Mouse (Mus musculus) neural tube, embryonic 11.5 days (tissue): ENCODE measurements around the gene Ints11. TPM values are rescaled to one million over a fixed set of nuclear protein-coding genes. Genes with fewer than 3 reads are reported as not detected.

Source experiments
- ATAC-seq: fragments of 200-750 bp; cut with Nextera tagmentation; 2 replicates; pipeline ENCODE4 v1.8.0; 2017; ENCODE audit warnings: moderate number of reproducible peaks, mild to moderate bottlenecking, moderate TSS enrichment, moderate library complexity; ENCODE audit not compliant: insufficient read depth, low FRiP score, low TSS enrichment
- DNase-seq: peaks from one replicate; pipeline ENCODE4 v3.0.0-alpha.2; 2015; ENCODE audit warnings: low spot score
- H3K27ac ChIP-seq: fragments of 300-500 bp; sonication (generic); 2 replicates; pipeline ENCODE4 v1.5.1; 2014; ENCODE audit warnings: low read depth, mild to moderate bottlenecking, low read length
- H3K27me3 ChIP-seq: fragments of 300-500 bp; sonication (generic); 2 replicates; pipeline ENCODE4 v1.6.1; 2014; ENCODE audit warnings: mild to moderate bottlenecking, low read length, mixed read lengths; ENCODE audit not compliant: control insufficient read depth, insufficient read depth
- H3K36me3 ChIP-seq: fragments of 300-500 bp; sonication (generic); 2 replicates; pipeline ENCODE4 v1.6.1; 2014; ENCODE audit warnings: mild to moderate bottlenecking, low read length, moderate library complexity, mixed read lengths; ENCODE audit not compliant: control insufficient read depth, insufficient read depth
- H3K4me1 ChIP-seq: fragments of 300-500 bp; sonication (generic); 2 replicates; pipeline ENCODE4 v1.6.1; 2014; ENCODE audit warnings: low read length, mixed read lengths; ENCODE audit not compliant: control insufficient read depth, insufficient read depth
- H3K4me2 ChIP-seq: fragments of 300-500 bp; sonication (generic); 2 replicates; pipeline ENCODE4 v1.6.1; 2014; ENCODE audit warnings: low read depth, mild to moderate bottlenecking, moderate library complexity
- H3K4me3 ChIP-seq: fragments of 300-500 bp; sonication (generic); 2 replicates; pipeline ENCODE4 v1.5.1; 2014; ENCODE audit warnings: low read depth, low read length
- H3K9ac ChIP-seq: fragments of 300-500 bp; sonication (generic); 2 replicates; pipeline ENCODE4 v1.6.1; 2014; ENCODE audit warnings: mild to moderate bottlenecking, low read length
- H3K9me3 ChIP-seq: fragments of 300-500 bp; sonication (generic); 2 replicates; pipeline ENCODE4 v1.6.1; 2016; ENCODE audit warnings: low read length; ENCODE audit not compliant: control insufficient read depth
- WGBS: fragments of 180-500 bp; shearing (Covaris S2); extraction: QIAGEN DNeasy Blood & Tissue Kit; methylation state at CpG from one replicate; pipeline ENCODE4 v1.1.7; 2014; 5-methylcytosine and 5-hydroxymethylcytosine counted together
- polyA plus RNA-seq: library from polyadenylated mRNA; unstranded; fragments of >200 nt; fragmentation: Nextera tagmentation; extraction: Ambion mirVana; gene quantifications from 2 replicates; pipeline ENCODE4 v1.2.1, GENCODE M21; 2014

The Ints11 gene
- polyA plus RNA-seq, 1 experiment from 2014 or later, result 95.0 TPM

- H3K4me2 ChIP-seq, result no peak overlapping the region
- no peaks in the 10 kb centered on the region for H3K9me3 ChIP-seq
- peaks cover 5% of the 10 kb centered on the region for H3K4me1 ChIP-seq
- no peak for DNase-seq
- H3K4me3 ChIP-seq, result no peak overlapping the region
- no peak for ATAC-seq
- H3K27me3 ChIP-seq, result no peaks in the 10 kb centered on the region
- 92% methylated on average over 7 of the region's 7 CpGs for WGBS
- no peak overlapping the region for H3K9ac ChIP-seq
- H3K27ac ChIP-seq, result no peak overlapping the region
- peaks cover 14% of the 10 kb centered on the region for H3K36me3 ChIP-seq
These were observed 2.1 kb downstream of the Ints11 start for GRCm38 (mm10) chr4:155871404-155871803.

- Histone ChIP-seq H3K36me3 (peaks cover 12% of the 10 kb centered on the region), H3K9me3 (no peaks in the 10 kb centered on the region), H3K9ac (no peak overlapping the region), H3K4me1 (no peaks in the 10 kb centered on the region), H3K4me3 (no peak overlapping the region), H3K27ac (no peak overlapping the region), H3K4me2 (no peak overlapping the region), H3K27me3 (no peaks in the 10 kb centered on the region)
- 87% methylated on average over 3 of the region's 3 CpGs for WGBS
- DNase-seq (no peak), ATAC-seq (no peak)
These were observed 14.2 kb downstream of the Ints11 start for GRCm38 (mm10) chr4:155883587-155883986.

DNA sequence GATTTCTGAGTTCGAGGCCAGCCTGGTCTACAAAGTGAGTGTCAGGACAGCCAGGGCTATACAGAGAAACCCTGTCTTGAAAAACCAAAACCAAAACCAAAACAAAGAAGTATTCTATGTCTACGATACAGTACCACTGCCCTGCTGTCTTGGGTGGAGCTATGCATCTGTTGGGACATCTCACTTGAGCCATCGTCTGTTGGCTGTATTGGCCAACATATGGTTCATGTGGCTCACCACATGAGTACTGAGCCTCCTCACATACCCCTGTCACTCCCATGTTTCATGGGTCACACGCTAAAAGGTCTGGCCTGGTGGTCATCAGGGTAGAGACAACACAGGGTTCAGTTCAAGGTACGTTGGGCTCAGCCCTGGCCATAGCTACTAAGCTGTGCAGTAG lies 17.0 kb downstream of the Ints11 start:
- Histone ChIP-seq H3K4me3 (no peak overlapping the region), H3K27ac (no peak overlapping the region), H3K27me3 (no peaks in the 10 kb centered on the region), H3K4me1 (peaks cover 8% of the 10 kb centered on the region; the same call in 1 of the 2 replicates), H3K4me2 (no peak overlapping the region), H3K9me3 (no peaks in the 10 kb centered on the region), H3K9ac (no peak overlapping the region), H3K36me3 (peaks cover 13% of the 10 kb centered on the region)
- ATAC-seq (no peak), DNase-seq (no peak)
- WGBS, result 91% methylated on average over 5 of the region's 5 CpGs

- Histone ChIP-seq H3K4me2 (no peak overlapping the region), H3K36me3 (peaks cover 13% of the 10 kb centered on the region), H3K27ac (no peak overlapping the region), H3K4me3 (no peak overlapping the region), H3K9me3 (no peaks in the 10 kb centered on the region), H3K4me1 (peaks cover 8% of the 10 kb centered on the region), H3K9ac (no peak overlapping the region), H3K27me3 (no peaks in the 10 kb centered on the region)
- WGBS, result 88% methylated on average over 10 of the region's 10 CpGs
- ATAC-seq, result no peak
- DNase-seq, result no peak
These were observed 18.3 kb downstream of the Ints11 start for GRCm38 (mm10) chr4:155887674-155888073.

- no peak overlapping the region for H3K4me3 ChIP-seq
- H3K27ac ChIP-seq, result no peak overlapping the region
- H3K4me2 ChIP-seq, result no peak overlapping the region
- no peaks in the 10 kb centered on the region for H3K27me3 ChIP-seq
- peaks cover 10% of the 10 kb centered on the region for H3K4me1 ChIP-seq
- H3K36me3 ChIP-seq, result peaks cover 13% of the 10 kb centered on the region
- H3K9ac ChIP-seq, result no peak overlapping the region
- H3K9me3 ChIP-seq, result no peaks in the 10 kb centered on the region
- DNase-seq (no peak), ATAC-seq (no peak)
- 93% methylated on average over 9 of the region's 9 CpGs for WGBS
These were observed 18.8 kb downstream of the Ints11 start for GRCm38 (mm10) chr4:155888181-155888580.

GRCm38 (mm10) chr4:155889316-155889715 lies 20.0 kb downstream of the Ints11 start:
- DNase-seq (no peak), ATAC-seq (no peak)
- no peaks in the 10 kb centered on the region for H3K9me3 ChIP-seq
- H3K9ac ChIP-seq, result no peak overlapping the region
- H3K36me3 ChIP-seq, result peaks cover 13% of the 10 kb centered on the region
- 87% methylated on average over 5 of the region's 5 CpGs for WGBS
- H3K4me3 ChIP-seq, result no peak overlapping the region
- H3K4me1 ChIP-seq, result peaks cover 19% of the 10 kb centered on the region
- no peak overlapping the region for H3K4me2 ChIP-seq
- no peak overlapping the region for H3K27ac ChIP-seq
- H3K27me3 ChIP-seq, result no peaks in the 10 kb centered on the region

- under 1% methylated on average over 34 of the region's 34 CpGs for WGBS
- Histone ChIP-seq H3K27ac (no peak overlapping the region; the same call in 1 of the 2 replicates), H3K27me3 (no peaks in the 10 kb centered on the region), H3K4me3 (peak overlapping the region; percentile 90), H3K4me1 (peaks cover 27% of the 10 kb centered on the region), H3K36me3 (peaks cover 13% of the 10 kb centered on the region), H3K9me3 (no peaks in the 10 kb centered on the region), H3K4me2 (peak overlapping the region; percentile 98), H3K9ac (peak overlapping the region; percentile 88)
- DNase-seq (no peak), ATAC-seq (no peak)
These were observed 21.7 kb downstream of the Ints11 start for GRCm38 (mm10) chr4:155891011-155891471.

GRCm38 (mm10) chr4:155891551-155892001 lies 22.2 kb downstream of the Ints11 start, which contains the start of the genes Pusl1 and Acap3:
Pusl1 (minus strand) TSS chr4:155891781.
Acap3 (plus strand) TSS chr4:155891822.
- DNase-seq (peak; percentile 97), ATAC-seq (peak; percentile 89)
- 0% methylated on average over 52 of the region's 52 CpGs for WGBS
- Histone ChIP-seq H3K27me3 (no peaks in the 10 kb centered on the region), H3K4me3 (peak within 1 kb of the TSS; percentile 90), H3K36me3 (peaks cover 13% of the 10 kb centered on the region), H3K4me2 (peak within 1 kb of the TSS; percentile 98), H3K4me1 (peaks cover 27% of the 10 kb centered on the region), H3K27ac (peak within 1 kb of the TSS; percentile 96), H3K9ac (peak within 1 kb of the TSS; percentile 88), H3K9me3 (no peaks in the 10 kb centered on the region)

DNA sequence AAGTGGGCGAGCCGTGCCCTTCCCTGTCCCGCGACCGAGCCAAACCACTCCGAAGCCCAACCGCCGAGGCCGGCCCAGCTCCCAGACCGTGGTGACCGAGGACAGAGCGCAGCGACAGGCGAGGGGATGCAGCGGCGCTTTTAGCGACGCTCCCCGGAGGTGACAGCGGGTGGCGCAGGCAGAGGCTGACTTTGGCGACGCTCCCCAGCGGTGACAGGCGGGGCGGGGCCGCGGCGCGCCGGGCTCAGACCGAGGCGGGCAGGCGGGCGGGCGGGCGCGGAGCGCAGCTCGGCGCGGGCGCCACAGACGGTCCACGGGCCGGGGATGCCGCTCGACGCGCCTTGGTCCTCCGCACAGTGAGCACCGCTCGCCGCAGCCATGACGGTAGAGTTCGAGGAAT lies 22.7 kb downstream of the Ints11 start:
- Histone ChIP-seq H3K36me3 (peaks cover 12% of the 10 kb centered on the region), H3K4me1 (peaks cover 27% of the 10 kb centered on the region)

More for the DNA sequence above, 22.7 kb downstream of the Ints11 start:
- Histone ChIP-seq H3K4me2 (peak overlapping the region; percentile 98), H3K9ac (peak overlapping the region; percentile 88), H3K9me3 (no peaks in the 10 kb centered on the region), H3K27ac (peak overlapping the region; percentile 96), H3K4me3 (peak overlapping the region; percentile 90), H3K27me3 (no peaks in the 10 kb centered on the region)
- DNase-seq (peak; percentile 90), ATAC-seq (peak; percentile 89)
- 0% methylated on average over 33 of the region's 56 CpGs for WGBS
